Mouse (Mus musculus): Measurements from ENCODE around the gene Cdh20. TPM values are rescaled to one million over a fixed set of nuclear protein-coding genes. Genes with fewer than 3 reads are reported as not detected.

Gene Cdh20
- polyA plus RNA-seq, 1 experiment from 2014 or later = 0.46 TPM

DNA sequence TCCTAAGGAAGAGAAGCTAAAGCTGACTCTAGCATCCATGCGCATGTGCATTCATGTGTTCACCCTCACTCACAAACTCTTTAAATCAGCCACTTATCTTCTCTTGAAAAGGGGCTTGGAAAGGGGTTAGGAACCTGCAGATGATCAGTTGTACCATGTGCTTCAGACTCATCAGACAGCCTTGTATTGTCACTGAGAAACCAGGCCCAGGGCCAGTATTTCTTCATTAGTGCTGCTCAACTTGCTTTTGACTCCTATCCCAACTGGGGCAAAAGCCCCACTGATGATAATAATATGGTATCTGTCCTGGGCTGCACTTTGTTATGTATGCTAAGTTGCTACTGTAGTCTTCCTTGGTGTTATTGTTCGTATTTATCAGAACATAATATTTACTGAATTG is 38.9 kb downstream of the Cdh20 start:
- no peak overlapping the region for H3K9ac ChIP-seq
- no peak overlapping the region for H3K27ac ChIP-seq
- no peaks in the 10 kb centered on the region for H3K36me3 ChIP-seq
- WGBS = 93% methylated on average over 2 of the region's 2 CpGs
- H3K4me1 ChIP-seq = no peaks in the 10 kb centered on the region
- H3K4me3 ChIP-seq = no peak overlapping the region
- no peak for ATAC-seq (ENCODE audit: insufficient number of reproducible peaks, insufficient read depth, low FRiP score, low TSS enrichment, low read depth)
- no peaks in the 10 kb centered on the region for H3K9me3 ChIP-seq
- no peak overlapping the region for H3K4me2 ChIP-seq
- H3K27me3 ChIP-seq = no peaks in the 10 kb centered on the region

DNA sequence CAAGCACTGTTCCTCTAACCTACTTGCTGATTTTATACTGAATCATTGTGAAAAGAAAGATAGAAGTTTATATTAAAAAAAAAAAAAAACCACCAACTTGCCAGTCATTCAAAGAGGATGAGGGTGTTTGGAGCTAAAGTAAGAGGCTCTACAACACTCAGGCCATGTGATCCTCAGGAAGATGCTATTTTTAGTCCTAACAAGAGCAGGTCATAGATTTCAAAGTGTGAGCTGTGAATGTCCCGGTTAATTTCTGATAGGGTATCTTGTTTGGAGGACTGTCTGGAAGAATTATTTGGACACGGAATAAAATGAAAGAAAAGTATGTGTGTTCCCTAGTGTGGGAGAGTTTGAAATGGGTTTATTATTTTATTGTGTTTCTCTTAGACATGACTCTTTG is 49.2 kb downstream of the Cdh20 start:
- no peak overlapping the region for H3K27ac ChIP-seq
- no peaks in the 10 kb centered on the region for H3K4me1 ChIP-seq
- H3K27me3 ChIP-seq = no peaks in the 10 kb centered on the region
- ATAC-seq (ENCODE audit: insufficient number of reproducible peaks, insufficient read depth, low FRiP score, low TSS enrichment, low read depth) = no peak
- no peaks in the 10 kb centered on the region for H3K36me3 ChIP-seq
- no peak overlapping the region for H3K4me2 ChIP-seq
- no peak overlapping the region for H3K4me3 ChIP-seq
- no peak overlapping the region for H3K9ac ChIP-seq
- no peaks in the 10 kb centered on the region for H3K9me3 ChIP-seq
- WGBS = 87% methylated on average over 2 of the region's 2 CpGs

DNA sequence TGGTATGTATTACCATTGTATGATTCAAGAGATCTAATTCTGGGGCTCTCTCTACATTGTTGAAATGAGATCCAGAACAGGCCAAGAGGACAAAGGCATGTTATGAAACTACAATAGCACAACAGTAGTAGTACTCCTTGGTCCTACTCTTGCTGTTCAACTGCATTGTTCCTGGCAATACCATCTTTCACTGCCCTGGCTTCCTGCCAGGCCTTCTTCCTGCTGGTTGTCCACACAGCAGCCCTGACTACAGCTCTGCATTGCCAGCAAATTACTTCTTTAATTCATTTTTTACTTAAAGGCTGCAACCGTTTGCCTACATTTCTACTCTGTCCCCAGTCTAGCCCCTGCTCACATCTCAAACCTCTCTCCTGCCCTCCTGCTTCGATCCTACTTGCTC is 59.8 kb downstream of the Cdh20 start:
- 65% methylated on average over 2 of the region's 2 CpGs for WGBS
- Histone ChIP-seq H3K4me2 (no peak overlapping the region), H3K9me3 (no peaks in the 10 kb centered on the region), H3K4me3 (no peak overlapping the region), H3K36me3 (no peaks in the 10 kb centered on the region), H3K27me3 (no peaks in the 10 kb centered on the region), H3K9ac (no peak overlapping the region), H3K4me1 (no peaks in the 10 kb centered on the region), H3K27ac (no peak overlapping the region)
- ATAC-seq (ENCODE audit: insufficient number of reproducible peaks, insufficient read depth, low FRiP score, low TSS enrichment, low read depth) = no peak

DNA sequence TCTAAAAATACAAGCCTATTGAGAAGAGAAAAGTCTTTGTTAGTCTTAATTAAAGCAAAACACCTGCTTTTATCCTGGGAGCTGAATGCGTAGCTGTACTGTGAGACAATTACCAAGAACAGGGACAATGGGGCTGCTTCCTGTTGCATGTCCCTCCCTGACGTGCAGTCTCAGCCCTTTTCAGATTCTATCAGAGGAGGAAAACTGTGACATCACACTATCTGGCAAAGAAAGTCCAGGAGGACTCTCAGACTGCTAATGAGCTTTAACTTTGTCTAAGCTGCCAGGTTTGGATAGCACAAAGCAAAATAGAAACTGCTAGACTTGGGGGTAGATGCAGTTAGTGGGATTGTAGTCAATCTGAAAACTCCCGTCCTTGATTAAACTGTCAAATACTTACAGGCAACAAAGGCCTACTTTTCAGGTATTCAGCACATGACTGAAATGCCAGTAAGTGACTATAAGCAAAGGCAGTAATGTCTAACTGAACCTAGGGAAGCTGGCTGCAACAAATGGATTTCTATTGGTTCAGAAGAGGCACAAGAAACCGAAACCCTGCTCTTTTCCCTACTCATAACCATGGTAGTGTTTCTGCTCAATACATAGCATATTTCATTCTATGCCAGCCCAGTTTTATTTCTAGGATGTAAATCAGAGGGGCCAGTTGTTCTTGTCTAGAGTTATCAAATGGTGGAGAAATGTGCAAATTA is 70.0 kb downstream of the Cdh20 start:
- H3K9me3 ChIP-seq = no peaks in the 10 kb centered on the region
- WGBS = 60% methylated on average over 4 of the region's 4 CpGs
- no peak overlapping the region for H3K9ac ChIP-seq
- no peaks in the 10 kb centered on the region for H3K4me1 ChIP-seq
- H3K27ac ChIP-seq = no peak overlapping the region
- H3K36me3 ChIP-seq = no peaks in the 10 kb centered on the region
- H3K4me2 ChIP-seq = no peak overlapping the region
- ATAC-seq (ENCODE audit: insufficient number of reproducible peaks, insufficient read depth, low FRiP score, low TSS enrichment, low read depth) = no peak
- H3K4me3 ChIP-seq = no peak overlapping the region
- H3K27me3 ChIP-seq = no peaks in the 10 kb centered on the region

DNA sequence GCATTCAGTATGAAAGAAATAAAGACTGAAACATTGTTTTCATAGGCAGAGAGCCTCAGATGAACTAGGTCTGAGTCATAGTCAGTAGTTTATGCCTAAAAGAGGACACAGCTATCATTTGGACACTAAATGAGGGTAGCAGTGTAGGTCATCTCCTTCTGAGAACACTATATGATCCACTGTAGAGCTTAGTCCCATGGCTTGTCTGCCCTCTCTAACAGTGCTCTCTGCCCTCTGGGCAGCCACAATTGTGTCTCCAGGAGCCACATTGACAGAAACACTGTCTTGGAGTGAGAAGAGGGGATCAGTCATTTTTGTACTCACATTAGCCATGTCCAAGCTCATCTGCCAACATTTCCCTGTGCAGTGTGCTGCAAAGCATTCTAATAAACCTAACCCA is 70.7 kb downstream of the Cdh20 start:
- H3K27ac ChIP-seq = no peak overlapping the region
- H3K4me1 ChIP-seq = no peaks in the 10 kb centered on the region
- no peak overlapping the region for H3K4me2 ChIP-seq
- H3K4me3 ChIP-seq = no peak overlapping the region
- H3K9ac ChIP-seq = no peak overlapping the region
- ATAC-seq (ENCODE audit: insufficient number of reproducible peaks, insufficient read depth, low FRiP score, low TSS enrichment, low read depth) = no peak
- H3K27me3 ChIP-seq = no peaks in the 10 kb centered on the region
- H3K9me3 ChIP-seq = no peaks in the 10 kb centered on the region
- no peaks in the 10 kb centered on the region for H3K36me3 ChIP-seq

- WGBS = 39% methylated on average over 2 of the region's 2 CpGs
- no peak overlapping the region for H3K4me2 ChIP-seq
- no peaks in the 10 kb centered on the region for H3K4me1 ChIP-seq
- H3K9me3 ChIP-seq = no peaks in the 10 kb centered on the region
- H3K4me3 ChIP-seq = no peak overlapping the region
- no peak overlapping the region for H3K27ac ChIP-seq
- no peak overlapping the region for H3K9ac ChIP-seq
- no peaks in the 10 kb centered on the region for H3K36me3 ChIP-seq
- no peaks in the 10 kb centered on the region for H3K27me3 ChIP-seq
- no peak for ATAC-seq (ENCODE audit: insufficient number of reproducible peaks, insufficient read depth, low FRiP score, low TSS enrichment, low read depth)
These were observed 80.1 kb downstream of the Cdh20 start for GRCm38 (mm10) chr1:104848256-104848919.

DNA sequence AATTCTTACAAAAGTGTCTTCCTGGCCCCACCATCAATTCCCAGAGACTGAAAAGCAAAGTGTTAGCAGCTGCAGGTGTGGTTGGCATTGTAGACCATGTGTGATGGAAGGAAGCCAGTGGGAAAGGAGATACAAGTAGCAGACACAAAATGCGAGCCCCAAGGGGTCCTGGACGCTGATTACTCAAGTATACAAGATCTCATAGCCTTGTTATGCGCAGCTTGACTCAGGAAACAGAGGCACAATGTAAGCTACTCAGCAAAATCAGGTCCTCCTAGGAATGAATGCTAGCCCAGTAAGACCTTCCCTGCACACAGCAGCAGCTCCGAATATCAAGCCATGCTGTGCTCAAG is 80.6 kb downstream of the Cdh20 start:
- H3K4me1 ChIP-seq = no peaks in the 10 kb centered on the region
- no peak overlapping the region for H3K4me3 ChIP-seq
- WGBS = 53% methylated on average over 4 of the region's 4 CpGs
- H3K4me2 ChIP-seq = no peak overlapping the region
- H3K27ac ChIP-seq = no peak overlapping the region
- no peak for ATAC-seq (ENCODE audit: insufficient number of reproducible peaks, insufficient read depth, low FRiP score, low TSS enrichment, low read depth)
- H3K27me3 ChIP-seq = no peaks in the 10 kb centered on the region
- H3K9me3 ChIP-seq = no peaks in the 10 kb centered on the region
- no peaks in the 10 kb centered on the region for H3K36me3 ChIP-seq
- H3K9ac ChIP-seq = no peak overlapping the region

- Histone ChIP-seq H3K9me3 (no peaks in the 10 kb centered on the region), H3K27ac (no peak overlapping the region), H3K27me3 (no peaks in the 10 kb centered on the region), H3K4me2 (no peak overlapping the region), H3K4me3 (no peak overlapping the region), H3K4me1 (no peaks in the 10 kb centered on the region), H3K36me3 (no peaks in the 10 kb centered on the region), H3K9ac (no peak overlapping the region)
- no peak for ATAC-seq (ENCODE audit: insufficient number of reproducible peaks, insufficient read depth, low FRiP score, low TSS enrichment, low read depth)
- WGBS = 77% methylated on average over 1 of the region's 1 CpGs
These were observed 109.1 kb downstream of the Cdh20 start for GRCm38 (mm10) chr1:104877384-104877783.

DNA sequence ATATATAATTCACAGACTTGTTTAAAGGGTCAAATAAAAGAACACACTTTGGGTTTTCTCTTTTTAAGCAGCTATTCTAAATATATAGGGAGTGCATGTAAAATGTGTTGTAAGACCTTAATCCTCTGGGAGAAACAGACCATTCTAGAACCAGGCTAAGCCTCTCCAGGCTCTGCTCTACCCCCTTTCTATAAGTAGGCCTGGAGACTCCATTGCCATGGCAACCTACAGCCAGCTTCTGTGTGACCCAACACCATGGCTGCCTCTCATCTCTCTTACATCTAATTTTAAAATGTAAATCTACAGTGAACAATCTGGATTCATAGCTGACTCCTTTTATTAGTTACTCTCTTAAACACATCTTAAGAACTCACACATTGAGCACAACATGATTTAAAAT is 133.5 kb downstream of the Cdh20 start:
- Histone ChIP-seq H3K36me3 (no peaks in the 10 kb centered on the region), H3K27ac (no peak overlapping the region), H3K27me3 (no peaks in the 10 kb centered on the region), H3K4me1 (no peaks in the 10 kb centered on the region), H3K9me3 (no peaks in the 10 kb centered on the region), H3K4me3 (no peak overlapping the region), H3K9ac (no peak overlapping the region), H3K4me2 (no peak overlapping the region)
- ATAC-seq (ENCODE audit: insufficient number of reproducible peaks, insufficient read depth, low FRiP score, low TSS enrichment, low read depth) = no peak

DNA sequence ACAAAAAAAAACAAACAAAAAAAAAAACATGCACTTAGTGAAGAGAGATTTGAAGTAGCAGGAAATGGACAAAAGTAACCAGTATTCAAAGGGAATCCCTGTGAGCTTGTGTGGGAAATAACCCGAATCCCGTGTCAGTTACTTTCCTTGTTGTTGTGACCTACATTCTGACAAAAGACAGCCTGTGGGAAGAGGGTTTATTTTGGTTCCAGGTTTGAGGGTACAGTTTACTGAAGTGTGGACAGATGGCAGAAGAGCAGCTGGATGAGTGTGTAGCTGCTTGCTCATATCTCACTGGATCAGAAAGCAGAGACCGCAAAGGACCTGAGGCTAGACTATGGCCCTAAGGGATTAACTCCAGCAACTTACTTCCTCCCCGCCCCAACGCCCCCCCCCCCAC is 135.1 kb downstream of the Cdh20 start:
- no peaks in the 10 kb centered on the region for H3K36me3 ChIP-seq
- H3K4me3 ChIP-seq = no peak overlapping the region
- no peak overlapping the region for H3K4me2 ChIP-seq
- no peaks in the 10 kb centered on the region for H3K9me3 ChIP-seq
- H3K9ac ChIP-seq = no peak overlapping the region
- H3K27me3 ChIP-seq = no peaks in the 10 kb centered on the region
- no peak for ATAC-seq (ENCODE audit: insufficient number of reproducible peaks, insufficient read depth, low FRiP score, low TSS enrichment, low read depth)
- H3K27ac ChIP-seq = no peak overlapping the region
- 74% methylated on average over 5 of the region's 5 CpGs for WGBS
- H3K4me1 ChIP-seq = no peaks in the 10 kb centered on the region

DNA sequence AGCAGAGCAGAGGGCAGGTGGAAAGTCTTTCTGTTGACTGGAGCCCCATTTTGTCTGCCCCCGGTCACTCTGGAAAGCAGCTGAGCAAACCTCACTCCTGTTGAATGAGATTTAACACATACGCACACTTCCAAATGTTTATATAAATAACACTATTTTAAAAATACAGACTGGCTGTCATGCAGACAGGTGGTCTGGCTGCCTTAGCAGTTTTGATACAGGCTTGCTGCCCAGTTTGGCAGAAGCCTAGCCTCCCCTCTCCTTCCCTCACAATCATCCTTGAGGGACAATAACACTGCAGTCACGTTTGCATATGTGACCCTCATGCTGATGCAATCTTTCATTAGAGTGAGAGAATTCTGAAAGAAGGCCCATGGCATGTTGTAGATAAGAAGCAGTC is 144.1 kb downstream of the Cdh20 start:
- Histone ChIP-seq H3K9ac (no peak overlapping the region), H3K4me3 (no peak overlapping the region), H3K9me3 (no peaks in the 10 kb centered on the region), H3K27me3 (no peaks in the 10 kb centered on the region), H3K4me1 (no peaks in the 10 kb centered on the region), H3K36me3 (no peaks in the 10 kb centered on the region), H3K4me2 (no peak overlapping the region), H3K27ac (no peak overlapping the region)
- ATAC-seq (ENCODE audit: insufficient number of reproducible peaks, insufficient read depth, low FRiP score, low TSS enrichment, low read depth) = no peak
- WGBS = 47% methylated on average over 3 of the region's 3 CpGs

DNA sequence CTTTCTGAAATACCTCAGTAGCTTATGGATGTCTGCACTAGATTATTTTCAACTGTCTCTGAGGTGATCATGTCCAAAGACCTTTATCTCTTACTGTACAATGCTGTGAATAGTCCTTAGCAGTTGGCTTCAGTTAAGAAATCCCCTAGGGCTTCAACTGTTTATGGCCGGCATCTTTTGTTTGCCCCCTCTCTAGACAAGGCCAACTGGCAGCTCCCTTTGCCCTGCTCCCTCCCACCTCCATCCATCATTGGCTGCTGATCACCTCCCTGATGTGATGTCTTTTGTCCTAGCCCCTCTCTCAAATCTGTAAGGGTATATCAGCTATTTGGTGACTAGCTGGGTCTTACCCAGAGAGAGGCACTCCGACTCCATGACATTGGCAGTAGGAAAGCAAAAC is 148.2 kb downstream of the Cdh20 start:
- H3K36me3 ChIP-seq = no peaks in the 10 kb centered on the region
- H3K9me3 ChIP-seq = no peaks in the 10 kb centered on the region
- no peak for ATAC-seq (ENCODE audit: insufficient number of reproducible peaks, insufficient read depth, low FRiP score, low TSS enrichment, low read depth)
- H3K27me3 ChIP-seq = no peaks in the 10 kb centered on the region
- H3K9ac ChIP-seq = no peak overlapping the region
- no peaks in the 10 kb centered on the region for H3K4me1 ChIP-seq
- 56% methylated on average over 2 of the region's 2 CpGs for WGBS
- H3K27ac ChIP-seq = no peak overlapping the region
- H3K4me2 ChIP-seq = no peak overlapping the region
- no peak overlapping the region for H3K4me3 ChIP-seq
